Mouse (Mus musculus): ENCODE measurements around the gene Gna14.

DNA sequence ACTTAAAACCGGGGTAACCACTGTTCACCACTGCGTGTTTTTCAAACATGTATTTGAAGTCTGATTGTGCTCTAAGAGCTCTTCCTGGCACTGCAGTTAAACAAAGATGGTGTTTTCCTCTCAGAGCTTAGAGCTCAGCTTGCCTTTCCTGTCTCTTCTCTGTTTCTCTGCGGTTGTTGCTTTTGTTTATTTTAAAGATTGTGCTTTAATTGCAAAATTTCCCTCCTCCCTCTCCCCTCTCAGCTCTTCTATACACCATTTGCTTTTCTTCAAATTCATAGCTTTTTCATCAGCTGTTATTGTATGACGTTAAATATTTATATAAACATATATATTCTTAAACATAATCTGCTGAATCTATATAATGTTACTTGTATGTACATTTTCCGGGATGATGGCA, 66.5 kb downstream of the Gna14 start:
- no peak for TF ChIP-seq POLR2A (IDR thresholded peaks at IDR 0.05; ENCODE audit: insufficient read depth, low read length)
- TF ChIP-seq CTCF (IDR thresholded peaks at IDR 0.05; ENCODE audit: low read depth, low read length), result no peak
